Mouse (Mus musculus) C2C12 (cell line): ENCODE data around the gene Ccdc181. TPM values are rescaled to one million over a fixed set of nuclear protein-coding genes. Genes with fewer than 3 reads are reported as not detected.

Source experiments
- H3K27me3 ChIP-seq: one replicate; pipeline ENCODE4 v1.6.1; 2011; ENCODE audit not compliant: control insufficient read depth, insufficient read depth, insufficient read length
- H3K36me3 ChIP-seq: one replicate; pipeline ENCODE4 v1.6.1; 2011; ENCODE audit not compliant: control insufficient read depth, insufficient read depth
- H3K4me3 ChIP-seq: one replicate; pipeline ENCODE4 v1.5.1; 2011; ENCODE audit warnings: mild to moderate bottlenecking, control low read depth; ENCODE audit not compliant: poor library complexity, insufficient read depth, severe bottlenecking
- H3K79me2 ChIP-seq: one replicate; pipeline ENCODE4 v1.6.1; 2011; ENCODE audit not compliant: control insufficient read depth, insufficient read depth
- H3K79me3 ChIP-seq: one replicate; pipeline ENCODE4 v1.6.1; 2011; ENCODE audit warnings: low read depth, control low read depth
- H3ac ChIP-seq: one replicate; pipeline ENCODE3; 2011; ENCODE audit warnings: low read depth; ENCODE audit not compliant: control insufficient read depth, insufficient read length
- CEBPB ChIP-seq: IDR thresholded peaks from one replicate; pipeline ENCODE4 v1.6.1; 2011; ENCODE audit warnings: low read depth, mild to moderate bottlenecking, control low read depth, moderate library complexity
- CTCF ChIP-seq: IDR thresholded peaks from one replicate; pipeline ENCODE4 v1.5.1; 2011; ENCODE audit not compliant: control insufficient read depth, insufficient read depth, insufficient read length
- FOSL1 ChIP-seq: IDR thresholded peaks from one replicate; pipeline ENCODE4 v1.8.0; 2011; ENCODE audit warnings: mild to moderate bottlenecking, low read length; ENCODE audit not compliant: poor library complexity, insufficient read depth, severe bottlenecking
- MAX ChIP-seq: IDR thresholded peaks from one replicate; pipeline ENCODE4 v1.6.1; 2011; ENCODE audit warnings: mild to moderate bottlenecking, control low read depth
- MYOD1 ChIP-seq: IDR thresholded peaks from one replicate; pipeline ENCODE4 v1.6.1; 2011; ENCODE audit warnings: low read depth; ENCODE audit not compliant: control insufficient read depth, insufficient read length
- MYOG ChIP-seq: IDR thresholded peaks from one replicate; pipeline ENCODE4 v1.6.1; 2011; ENCODE audit not compliant: control insufficient read depth, insufficient read length; ENCODE audit errors: extremely low read depth
- USF1 ChIP-seq: IDR thresholded peaks from one replicate; pipeline ENCODE4 v1.6.1; 2011; ENCODE audit warnings: low read depth, mild to moderate bottlenecking, control low read depth, moderate library complexity
- polyA plus RNA-seq: library from polyadenylated mRNA; unstranded; fragments of >200 nt; fragmentation: generic; extraction: Trizol; gene quantifications from one replicate; pipeline ENCODE4 v1.2.1, GENCODE M21; 2012; ENCODE audit warnings: missing spikeins

Gene Ccdc181
- polyA plus RNA-seq, 1 experiment, result 1.7 TPM

GRCm38 (mm10) chr1:164319542-164320140 is 44.3 kb downstream of the Ccdc181 start:
- Histone ChIP-seq H3K4me3 (no peak overlapping the region), H3ac (no peak overlapping the region), H3K79me3 (no peaks in the 10 kb centered on the region), H3K79me2 (no peaks in the 10 kb centered on the region), H3K27me3 (no peaks in the 10 kb centered on the region), H3K36me3 (peaks cover 4% of the 10 kb centered on the region)
- TF ChIP-seq FOSL1 (no peak), USF1 (no peak), MAX (no peak), MYOD1 (no peak), CEBPB (no peak), MYOG (no peak), CTCF (no peak)

GRCm38 (mm10) chr1:164320731-164321130 is 45.3 kb downstream of the Ccdc181 start:
- no peak overlapping the region for H3ac ChIP-seq
- H3K4me3 ChIP-seq, result no peak overlapping the region
- H3K79me3 ChIP-seq, result no peaks in the 10 kb centered on the region
- TF ChIP-seq CEBPB (no peak), USF1 (no peak), MAX (no peak), MYOD1 (no peak), FOSL1 (no peak), CTCF (no peak), MYOG (no peak)
- H3K27me3 ChIP-seq, result no peaks in the 10 kb centered on the region
- H3K36me3 ChIP-seq, result peaks cover 4% of the 10 kb centered on the region
- H3K79me2 ChIP-seq, result no peaks in the 10 kb centered on the region

GRCm38 (mm10) chr1:164321408-164321807 is 46.0 kb downstream of the Ccdc181 start:
- no peaks in the 10 kb centered on the region for H3K79me3 ChIP-seq
- H3K27me3 ChIP-seq, result no peaks in the 10 kb centered on the region
- no peak overlapping the region for H3ac ChIP-seq
- TF ChIP-seq CEBPB (no peak), MYOG (no peak), MAX (no peak), FOSL1 (no peak), USF1 (no peak), MYOD1 (no peak), CTCF (no peak)
- H3K79me2 ChIP-seq, result no peaks in the 10 kb centered on the region
- no peak overlapping the region for H3K4me3 ChIP-seq
- H3K36me3 ChIP-seq, result peaks cover 4% of the 10 kb centered on the region

- H3K79me3 ChIP-seq, result no peaks in the 10 kb centered on the region
- no peaks in the 10 kb centered on the region for H3K36me3 ChIP-seq
- H3K79me2 ChIP-seq, result no peaks in the 10 kb centered on the region
- H3K4me3 ChIP-seq, result no peak overlapping the region
- H3ac ChIP-seq, result no peak overlapping the region
- H3K27me3 ChIP-seq, result no peaks in the 10 kb centered on the region
- TF ChIP-seq FOSL1 (no peak), MYOG (no peak), CEBPB (no peak), MAX (no peak), CTCF (no peak), MYOD1 (no peak), USF1 (no peak)
Measured at GRCm38 (mm10) chr1:164322987-164323650, 47.7 kb downstream of the Ccdc181 start.

- H3K79me2 ChIP-seq, result no peaks in the 10 kb centered on the region
- no peak overlapping the region for H3ac ChIP-seq
- TF ChIP-seq USF1, result no peak
- TF ChIP-seq MYOD1, result no peak
- TF ChIP-seq FOSL1, result no peak
- no peak for TF ChIP-seq CEBPB
- TF ChIP-seq CTCF, result no peak
- no peak for TF ChIP-seq MAX
- TF ChIP-seq MYOG, result no peak
- no peaks in the 10 kb centered on the region for H3K27me3 ChIP-seq
- no peaks in the 10 kb centered on the region for H3K79me3 ChIP-seq
- no peaks in the 10 kb centered on the region for H3K36me3 ChIP-seq
- no peak overlapping the region for H3K4me3 ChIP-seq
Measured at GRCm38 (mm10) chr1:164324221-164324620, 48.8 kb downstream of the Ccdc181 start.

GRCm38 (mm10) chr1:164324878-164325277 is 49.5 kb downstream of the Ccdc181 start:
- Histone ChIP-seq H3ac (no peak overlapping the region), H3K79me3 (no peaks in the 10 kb centered on the region), H3K79me2 (no peaks in the 10 kb centered on the region), H3K4me3 (no peak overlapping the region), H3K27me3 (no peaks in the 10 kb centered on the region), H3K36me3 (no peaks in the 10 kb centered on the region)
- TF ChIP-seq FOSL1 (no peak), MYOD1 (no peak), MAX (no peak), CTCF (no peak), CEBPB (no peak), MYOG (no peak), USF1 (no peak)
